Mouse (Mus musculus): ENCODE results near the gene Hist1h4d.
"Not testable (repeated sequence)": the region's sequence is repeated elsewhere in the genome, so short reads cannot be mapped to it uniquely, and the experiment has no call there.

Gene Hist1h4d

GRCm38 (mm10) chr13:23551146-23551834, 30.1 kb upstream of the Hist1h4d start, which contains the start of gene Hist1h4f:
TSS of gene Hist1h4f (minus strand) at chr13:23551648.
- in situ Hi-C loops (cut with MseI, MboI): not testable (repeated sequence)

DNA sequence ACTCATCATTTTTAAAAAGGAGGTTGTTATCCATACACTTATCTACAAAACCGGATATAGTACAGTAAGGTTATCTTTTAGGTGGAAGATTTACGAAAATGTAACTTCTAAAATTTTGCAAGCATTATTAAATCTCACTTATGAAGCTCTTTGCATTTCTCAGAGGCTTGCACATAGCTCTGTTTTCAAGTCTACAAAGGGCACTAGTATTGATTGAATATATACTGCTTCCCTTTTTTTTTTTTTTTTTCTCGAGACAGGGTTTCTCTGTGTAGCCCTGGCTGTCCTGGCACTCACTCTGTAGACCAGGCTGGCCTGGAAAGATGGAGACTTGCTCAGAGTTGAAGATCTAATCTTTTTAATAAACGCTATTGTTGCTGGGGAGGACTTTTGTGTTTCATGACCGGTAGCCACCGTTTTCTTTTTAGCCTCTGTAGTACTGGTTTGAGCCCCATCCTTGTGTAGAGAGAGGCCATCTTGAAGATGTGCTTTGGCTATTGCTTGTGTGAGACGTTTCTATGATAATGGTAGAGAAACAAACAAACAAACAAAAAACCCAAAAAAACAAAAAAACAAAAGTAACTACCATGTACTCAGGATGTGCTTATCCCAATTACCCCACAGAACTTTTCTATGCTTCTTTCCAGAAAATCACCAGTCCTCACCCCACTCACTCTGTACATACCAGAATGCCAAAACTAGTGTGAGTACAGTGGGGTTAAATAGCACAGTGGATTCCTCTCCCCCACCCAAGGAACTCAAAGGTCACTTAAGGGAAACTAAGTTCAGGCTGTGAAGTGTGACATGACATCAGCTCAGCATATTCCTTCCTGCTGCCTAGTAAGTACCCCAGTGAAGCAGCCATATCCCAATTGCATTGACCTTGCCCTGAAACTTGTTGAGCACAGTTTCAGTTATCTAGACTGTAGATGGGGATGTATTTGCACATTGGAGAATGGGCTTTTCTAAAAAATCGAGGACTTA, 29.2 kb upstream of the Hist1h4d start:
- in situ Hi-C loops (cut with MseI, MboI): no loop called here

DNA sequence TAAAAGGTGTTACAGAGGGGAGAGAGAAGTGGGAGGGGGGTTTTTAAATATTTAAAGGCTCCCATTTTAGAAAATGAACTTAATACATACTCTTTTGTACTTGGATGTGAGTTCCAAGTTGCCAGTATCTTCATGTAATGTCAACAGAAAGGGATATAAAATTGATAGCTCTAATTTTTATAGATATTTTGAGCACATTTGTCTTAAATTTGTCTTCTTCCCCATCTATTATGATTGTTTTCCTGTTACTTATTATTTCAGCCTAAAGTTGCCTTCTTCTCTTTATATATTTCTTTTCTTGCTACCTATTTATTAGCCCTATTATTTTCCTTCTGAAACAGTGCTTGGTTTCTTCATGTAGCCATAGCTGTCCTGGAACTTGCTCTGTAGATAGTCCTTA, 28.4 kb upstream of the Hist1h4d start, which contains the start of gene Hist1h1d:
Hist1h1d (plus strand) TSS at position 301 of the 400 bp plus-strand sequence.
- in situ Hi-C loops (cut with MseI, MboI): no loop called here

- in situ Hi-C loops (cut with MseI, MboI): no loop called here
These were observed 27.0 kb upstream of the Hist1h4d start for GRCm38 (mm10) chr13:23554393-23554792.

GRCm38 (mm10) chr13:23554925-23555838, 26.2 kb upstream of the Hist1h4d start:
- in situ Hi-C loops (cut with MseI, MboI): no loop called here

GRCm38 (mm10) chr13:23555839-23556416, 25.5 kb upstream of the Hist1h4d start:
- in situ Hi-C loops (cut with MseI, MboI): no loop called here

- in situ Hi-C loops (cut with MseI, MboI): no loop called here
These were observed 24.5 kb upstream of the Hist1h4d start for GRCm38 (mm10) chr13:23556906-23557305.

GRCm38 (mm10) chr13:23560699-23561098, 20.7 kb upstream of the Hist1h4d start:
- in situ Hi-C loops (cut with MseI, MboI): not testable (repeated sequence)

DNA sequence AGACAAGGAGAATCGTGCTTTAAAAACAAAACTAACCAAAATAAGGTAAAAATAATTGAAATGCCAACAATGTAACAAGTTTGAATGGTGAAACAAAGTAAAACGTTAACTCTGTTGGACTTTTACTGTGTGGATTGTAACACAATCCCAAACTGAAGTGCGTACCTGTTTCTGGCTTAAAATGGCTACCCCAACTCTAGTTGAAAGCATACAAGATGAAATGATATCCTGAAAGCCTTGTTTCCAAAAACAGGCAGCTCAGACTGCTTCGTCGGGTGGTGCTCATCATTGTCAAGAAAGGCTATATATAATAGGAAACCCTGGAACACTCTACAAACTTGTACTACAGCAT, 19.9 kb upstream of the Hist1h4d start:
- in situ Hi-C loops (cut with MseI, MboI): not testable (repeated sequence)

GRCm38 (mm10) chr13:23561883-23562659, 19.3 kb upstream of the Hist1h4d start, which contains the start of gene Hist1h3e:
TSS of gene Hist1h3e (minus strand) at chr13:23562369.
- in situ Hi-C loops (cut with MseI, MboI): not testable (repeated sequence)

- in situ Hi-C loops (cut with MseI, MboI): no loop called here
These were observed 18.5 kb upstream of the Hist1h4d start for GRCm38 (mm10) chr13:23562699-23563462.

DNA sequence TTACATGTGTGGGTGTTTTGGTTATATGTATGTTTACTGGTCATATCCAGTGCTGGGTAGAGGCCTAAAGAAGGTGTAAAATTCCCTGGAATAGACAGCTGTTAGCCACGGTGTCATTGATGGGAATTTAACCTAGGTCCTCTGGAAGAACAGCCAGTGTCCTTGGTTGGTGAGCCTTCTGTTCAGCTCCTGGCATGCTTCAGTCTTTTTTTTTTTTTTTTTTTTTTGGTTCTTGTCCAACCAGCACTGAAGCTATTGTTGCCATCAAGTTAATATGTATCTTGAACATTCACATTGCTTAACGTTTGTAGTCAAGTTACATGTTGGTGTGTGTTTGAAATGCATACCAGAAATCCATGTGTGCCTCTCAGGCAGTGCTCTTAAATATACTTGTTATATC, 16.9 kb upstream of the Hist1h4d start:
- in situ Hi-C loops (cut with MseI, MboI): no loop called here

GRCm38 (mm10) chr13:23570261-23571021, 11.0 kb upstream of the Hist1h4d start:
- in situ Hi-C loops (cut with MseI, MboI): not testable (repeated sequence)

DNA sequence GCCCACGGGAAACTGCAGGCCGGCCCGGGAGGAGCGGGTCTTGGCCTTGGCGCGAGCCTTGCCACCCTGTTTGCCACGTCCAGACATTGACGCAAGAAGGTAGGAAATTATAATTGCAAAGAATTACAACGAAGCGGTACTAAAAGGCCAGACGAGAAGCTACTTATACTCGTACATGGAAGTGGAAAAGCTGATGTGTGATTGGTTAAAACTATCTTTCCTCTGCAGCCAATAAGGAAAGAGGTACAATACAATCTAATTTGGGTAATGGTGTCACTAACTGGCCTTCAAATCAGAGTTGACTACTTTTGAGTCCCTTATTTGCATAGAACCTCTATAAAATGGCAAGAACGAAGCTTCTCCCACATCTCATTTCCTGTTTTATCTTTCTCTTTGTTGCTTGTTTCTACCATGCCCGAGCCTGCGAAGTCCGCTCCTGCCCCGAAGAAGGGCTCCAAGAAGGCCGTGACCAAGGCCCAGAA, 10.3 kb upstream of the Hist1h4d start, which contains the start of the genes Hist1h2ae and Hist1h2bg:
Hist1h2ae (minus strand) TSS at position 199 of the 482 bp plus-strand sequence.
Hist1h2bg (plus strand) TSS at position 375 of the 482 bp plus-strand sequence.
- in situ Hi-C loops (cut with MseI, MboI): no loop called here

DNA sequence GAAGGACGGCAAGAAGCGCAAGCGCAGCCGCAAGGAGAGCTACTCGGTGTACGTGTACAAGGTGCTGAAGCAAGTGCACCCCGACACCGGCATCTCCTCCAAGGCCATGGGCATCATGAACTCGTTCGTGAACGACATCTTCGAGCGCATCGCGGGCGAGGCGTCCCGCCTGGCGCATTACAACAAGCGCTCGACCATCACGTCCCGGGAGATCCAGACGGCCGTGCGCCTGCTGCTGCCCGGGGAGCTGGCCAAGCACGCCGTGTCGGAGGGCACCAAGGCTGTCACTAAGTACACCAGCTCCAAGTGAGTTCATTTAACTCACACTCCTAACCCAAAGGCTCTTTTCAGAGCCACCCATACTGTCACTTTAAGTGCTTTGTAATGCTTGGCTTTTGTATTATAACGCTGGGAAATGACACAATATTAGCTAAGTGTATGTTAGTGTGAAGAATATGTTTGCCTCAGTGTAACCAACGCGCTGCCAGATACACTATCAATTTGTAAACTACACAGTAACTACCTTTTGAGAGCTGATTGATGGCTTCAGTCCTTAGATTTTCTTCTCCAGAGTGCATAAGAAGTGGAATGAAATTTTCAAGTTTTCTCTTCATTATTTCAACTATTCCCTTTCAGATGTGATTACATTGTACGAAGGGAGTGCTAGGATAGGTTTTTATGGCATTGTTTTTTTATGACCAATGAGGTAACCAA, 9.7 kb upstream of the Hist1h4d start:
- in situ Hi-C loops (cut with MseI, MboI): not testable (repeated sequence)

GRCm38 (mm10) chr13:23572218-23573033, 9.0 kb upstream of the Hist1h4d start:
- in situ Hi-C loops (cut with MseI, MboI): no loop called here

Measured in mouse trophoblast stem cell (cell line).